Mouse (Mus musculus) cortical plate, adult 2 months (tissue): Measurements from ENCODE around the gene Gstp1. TPM values are rescaled to one million over a fixed set of nuclear protein-coding genes. Genes with fewer than 3 reads are reported as not detected.

Experiments used
- H3K27ac ChIP-seq: fragments of 200-500 bp; 2 replicates; pipeline ENCODE4 v1.5.1; 2012; ENCODE audit warnings: low read length, control low read depth, inconsistent platforms; ENCODE audit not compliant: insufficient read depth
- H3K4me1 ChIP-seq: fragments of 200-500 bp; 2 replicates; pipeline ENCODE4 v1.6.1; 2011; ENCODE audit warnings: low read length; ENCODE audit not compliant: control insufficient read depth, insufficient read depth
- H3K4me3 ChIP-seq: fragments of 200-500 bp; 2 replicates; pipeline ENCODE4 v1.5.1; 2011; ENCODE audit warnings: mild to moderate bottlenecking, low read length, control low read depth; ENCODE audit not compliant: insufficient read depth
- CTCF ChIP-seq: fragments of 200-500 bp; IDR thresholded peaks from 2 replicates; pipeline ENCODE4 v1.5.1; 2011; ENCODE audit warnings: mild to moderate bottlenecking, control low read depth, low read length; ENCODE audit not compliant: insufficient read depth; ENCODE audit errors: extremely low read depth
- POLR2A ChIP-seq: fragments of 200-500 bp; IDR thresholded peaks from 2 replicates; pipeline ENCODE4 v1.6.1; 2011; ENCODE audit warnings: mild to moderate bottlenecking, low read length, control low read depth; ENCODE audit not compliant: insufficient read depth; ENCODE audit errors: extremely low read depth
- polyA plus RNA-seq: library from polyadenylated mRNA; depleted of rRNA; stranded (reverse); fragments of >200 nt; gene quantifications from 2 replicates; pipeline ENCODE4 v1.2.3, GENCODE M21; 2012; rRNA removed

Gene Gstp1
- polyA plus RNA-seq, 1 experiment, result 557 TPM

GRCm38 (mm10) chr19:3992416-3992815, 45.4 kb downstream of the Gstp1 start, which contains the start of gene Tbx10:
Gene Tbx10, plus strand, starts transcription at chr19:3992752.
- no peaks in the 10 kb centered on the region for H3K4me1 ChIP-seq
- H3K27ac ChIP-seq, result no peak within 1 kb of the TSS
- TF ChIP-seq CTCF (no peak), POLR2A (no peak)
- no peak within 1 kb of the TSS for H3K4me3 ChIP-seq

- no peak overlapping the region for H3K27ac ChIP-seq
- H3K4me1 ChIP-seq, result no peaks in the 10 kb centered on the region
- H3K4me3 ChIP-seq, result no peak overlapping the region
- TF ChIP-seq POLR2A, result no peak
- TF ChIP-seq CTCF, result no peak
Measured at GRCm38 (mm10) chr19:3991966-3992365, 45.8 kb downstream of the Gstp1 start.

- TF ChIP-seq CTCF (no peak), POLR2A (no peak)
- H3K4me3 ChIP-seq, result no peak overlapping the region
- H3K27ac ChIP-seq, result no peak overlapping the region
- H3K4me1 ChIP-seq, result peaks cover 4% of the 10 kb centered on the region
Measured at GRCm38 (mm10) chr19:3991562-3991961, 46.2 kb downstream of the Gstp1 start.

- Histone ChIP-seq H3K27ac (no peak overlapping the region), H3K4me3 (no peak overlapping the region), H3K4me1 (peaks cover 6% of the 10 kb centered on the region)
- no peak for TF ChIP-seq CTCF
- TF ChIP-seq POLR2A, result no peak
Measured at GRCm38 (mm10) chr19:3990804-3991203, 47.0 kb downstream of the Gstp1 start.

GRCm38 (mm10) chr19:3988750-3989149, 49.0 kb downstream of the Gstp1 start:
- no peak for TF ChIP-seq CTCF
- Histone ChIP-seq H3K27ac (no peak overlapping the region), H3K4me3 (no peak overlapping the region), H3K4me1 (peaks cover 6% of the 10 kb centered on the region)

- Histone ChIP-seq H3K4me3 (no peak overlapping the region), H3K27ac (no peak overlapping the region), H3K4me1 (peaks cover 6% of the 10 kb centered on the region)
- no peak for TF ChIP-seq POLR2A
- TF ChIP-seq CTCF, result no peak
Measured at GRCm38 (mm10) chr19:3988066-3988465, 49.7 kb downstream of the Gstp1 start.

- no peak within 1 kb of the TSS for H3K4me3 ChIP-seq
- H3K4me1 ChIP-seq, result peaks cover 6% of the 10 kb centered on the region
- no peak for TF ChIP-seq CTCF
- TF ChIP-seq POLR2A, result 0 out of 2 replicates have a peak, but pooled peaks have one; percentile 35
- H3K27ac ChIP-seq, result no peak within 1 kb of the TSS
Measured at GRCm38 (mm10) chr19:3986334-3986733, 51.5 kb downstream of the Gstp1 start, which contains the start of gene Acy3. Gene Acy3, plus strand, starts transcription at chr19:3986570.

Other genes with a start within 250 kb of the Gstp1 start
- gene Chka, start 186.2 kb downstream of the Gstp1 start, polyA plus RNA-seq, result 134 and 135 TPM in 2 replicates
- gene Tcirg1, start 130.9 kb downstream of the Gstp1 start, polyA plus RNA-seq, result 34.4 and 38.4 TPM in 2 replicates
- 274 and 288 TPM in 2 replicates for gene Ndufs8, start 125.2 kb downstream of the Gstp1 start, polyA plus RNA-seq
- 6.9 and 8.1 TPM in 2 replicates for gene Aldh3b1, start 108.2 kb downstream of the Gstp1 start, polyA plus RNA-seq
- gene Unc93b1, start 102.8 kb downstream of the Gstp1 start, polyA plus RNA-seq, result 33.5 and 36.5 TPM in 2 replicates
- not detected in 2 replicates for gene Aldh3b3, start 79.3 kb downstream of the Gstp1 start, polyA plus RNA-seq
- 2.1 and 2.4 TPM in 2 replicates for gene Aldh3b2, start 65.7 kb downstream of the Gstp1 start, polyA plus RNA-seq
- 4.1 and 4.6 TPM in 2 replicates for gene Acy3, start 51.4 kb downstream of the Gstp1 start, polyA plus RNA-seq
- not detected in 2 replicates for gene Tbx10, start 45.2 kb downstream of the Gstp1 start, polyA plus RNA-seq
- 4.7 and 7.6 TPM in 2 replicates for gene Nudt8, start 37.4 kb downstream of the Gstp1 start, polyA plus RNA-seq
- gene Gm49405, start 37.4 kb downstream of the Gstp1 start, polyA plus RNA-seq, result 3.1 and 3.2 TPM in 2 replicates
- 9.4 and 11.7 TPM in 2 replicates for gene Doc2g, start 34.7 kb downstream of the Gstp1 start, polyA plus RNA-seq
- 260 and 262 TPM in 2 replicates for gene Ndufv1, start 25.2 kb downstream of the Gstp1 start, polyA plus RNA-seq
- 11.7 and 12.9 TPM in 2 replicates for gene Gstp2, start 8.0 kb upstream of the Gstp1 start, polyA plus RNA-seq
- not detected in 2 replicates for gene Gstp3, start 21.6 kb upstream of the Gstp1 start, polyA plus RNA-seq
- not detected in 2 replicates for gene Cabp2, start 43.6 kb upstream of the Gstp1 start, polyA plus RNA-seq
- gene Cdk2ap2, start 59.2 kb upstream of the Gstp1 start, polyA plus RNA-seq, result 44.3 and 47.3 TPM in 2 replicates
- 293 and 340 TPM in 2 replicates for gene Pitpnm1, start 62.0 kb upstream of the Gstp1 start, polyA plus RNA-seq
- 167 and 180 TPM in 2 replicates for gene Aip, start 87.9 kb upstream of the Gstp1 start, polyA plus RNA-seq
- 0.04 TPM in 2 replicates for gene Gpr152, start 101.8 kb upstream of the Gstp1 start, polyA plus RNA-seq
- gene Cabp4, start 106.0 kb upstream of the Gstp1 start, polyA plus RNA-seq, result 0.08 and 0.17 TPM in 2 replicates
- gene Coro1b, start 110.6 kb upstream of the Gstp1 start, polyA plus RNA-seq, result 207 and 236 TPM in 2 replicates
- 1.3 and 1.6 TPM in 2 replicates for gene Ptprcap, start 115.6 kb upstream of the Gstp1 start, polyA plus RNA-seq
- 79.5 and 91.7 TPM in 2 replicates for gene Rps6kb2, start 125.4 kb upstream of the Gstp1 start, polyA plus RNA-seq
- 13.4 and 21.4 TPM in 2 replicates for gene Carns1, start 137.5 kb upstream of the Gstp1 start, polyA plus RNA-seq
- 2.2 and 2.4 TPM in 2 replicates for gene Tbc1d10c, start 153.3 kb upstream of the Gstp1 start, polyA plus RNA-seq
- 385 and 421 TPM in 2 replicates for gene Ppp1ca, start 154.1 kb upstream of the Gstp1 start, polyA plus RNA-seq
- gene Rad9a, start 163.7 kb upstream of the Gstp1 start, polyA plus RNA-seq, result 17.3 and 18.4 TPM in 2 replicates
- 2.4 and 2.8 TPM in 2 replicates for gene Clcf1, start 176.3 kb upstream of the Gstp1 start, polyA plus RNA-seq
- not detected in 2 replicates for gene AC109138.7, start 176.4 kb upstream of the Gstp1 start, polyA plus RNA-seq
- gene Pold4, start 193.9 kb upstream of the Gstp1 start, polyA plus RNA-seq, result 38.9 and 39.7 TPM in 2 replicates
- 148 and 177 TPM in 2 replicates for gene Ssh3, start 231.2 kb upstream of the Gstp1 start, polyA plus RNA-seq
- 76.1 and 85.9 TPM in 2 replicates for gene Ankrd13d, start 245.2 kb upstream of the Gstp1 start, polyA plus RNA-seq